Mouse (Mus musculus) midbrain, embryonic 15.5 days (tissue): ENCODE results near the gene Olfr1328. TPM values are rescaled to one million over a fixed set of nuclear protein-coding genes. Genes with fewer than 3 reads are reported as not detected.
"Not testable (repeated sequence)": the region's sequence is repeated elsewhere in the genome, so short reads cannot be mapped to it uniquely, and the experiment has no call there.

Experiments used
- ATAC-seq: fragments of 200-750 bp; cut with Nextera tagmentation; replicated peaks from 2 replicates; pipeline ENCODE4 v1.8.0; 2017; ENCODE audit warnings: moderate TSS enrichment
- H3K27ac ChIP-seq: fragments of 300-500 bp; sonication (generic); 2 replicates; pipeline ENCODE4 v1.5.1; 2015; ENCODE audit warnings: mild to moderate bottlenecking, inconsistent platforms
- H3K27me3 ChIP-seq: fragments of 300-500 bp; sonication (generic); replicated peaks from 2 replicates; pipeline ENCODE4 v1.6.1; 2015; ENCODE audit warnings: inconsistent platforms
- H3K36me3 ChIP-seq: fragments of 300-500 bp; sonication (generic); replicated peaks from 2 replicates; pipeline ENCODE4 v1.6.1; 2015; ENCODE audit warnings: inconsistent platforms
- H3K4me1 ChIP-seq: fragments of 300-500 bp; sonication (generic); 2 replicates; pipeline ENCODE4 v1.6.1; 2015; ENCODE audit warnings: inconsistent platforms
- H3K4me2 ChIP-seq: fragments of 300-500 bp; sonication (generic); 2 replicates; pipeline ENCODE4 v1.6.1; 2015; ENCODE audit warnings: inconsistent platforms, mild to moderate bottlenecking, moderate library complexity
- H3K4me3 ChIP-seq: fragments of 300-500 bp; sonication (generic); 2 replicates; pipeline ENCODE4 v1.5.1; 2015; ENCODE audit warnings: mild to moderate bottlenecking, inconsistent platforms
- H3K9ac ChIP-seq: fragments of 300-500 bp; sonication (generic); 2 replicates; pipeline ENCODE4 v1.6.1; 2015; ENCODE audit warnings: mild to moderate bottlenecking, inconsistent platforms
- H3K9me3 ChIP-seq: fragments of 300-500 bp; sonication (generic); 2 replicates; pipeline ENCODE4 v1.6.1; 2016; ENCODE audit warnings: inconsistent platforms
- WGBS: fragments of 180-500 bp; shearing (Covaris S2); methylation state at CpG from one replicate; pipeline ENCODE4 v1.1.7; 2015; ENCODE audit warnings: mixed read lengths; 5-methylcytosine and 5-hydroxymethylcytosine counted together
- polyA plus RNA-seq: library from polyadenylated mRNA; unstranded; fragments of >200 nt; fragmentation: Nextera tagmentation; extraction: Ambion mirVana; gene quantifications from 2 replicates; pipeline ENCODE4 v1.2.1, GENCODE M21; 2015

Gene Olfr1328
- not detected in 2 replicates for polyA plus RNA-seq

DNA sequence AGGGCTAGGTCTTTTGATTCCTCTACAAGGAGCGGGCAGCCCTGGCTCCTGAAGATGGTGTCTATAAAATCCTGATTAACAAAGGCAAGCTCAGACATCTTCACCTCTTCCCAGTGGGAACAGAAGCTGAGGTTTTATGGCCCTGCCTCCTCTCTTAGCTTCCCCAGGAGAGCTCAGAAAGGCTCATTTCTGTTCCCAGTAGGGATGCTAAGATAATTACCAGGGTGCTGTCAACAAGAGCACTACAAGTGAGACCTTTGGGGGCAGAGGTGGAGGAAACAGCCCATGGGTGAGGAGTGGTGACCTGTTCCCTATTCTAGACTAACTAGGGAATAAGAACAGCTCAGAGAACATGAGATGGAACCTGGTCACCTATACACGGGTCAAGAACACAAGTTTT lies at the start of gene Olfr1328:
Gene Olfr1328, minus strand, starts transcription at position 101 of the 400 bp plus-strand sequence.
- Histone ChIP-seq H3K36me3 (no peaks in the 10 kb centered on the region), H3K4me3 (no peak within 1 kb of the TSS), H3K9me3 (no peaks in the 10 kb centered on the region), H3K9ac (no peak within 1 kb of the TSS), H3K4me1 (no peaks in the 10 kb centered on the region), H3K4me2 (no peak within 1 kb of the TSS), H3K27me3 (no peaks in the 10 kb centered on the region), H3K27ac (no peak within 1 kb of the TSS)
- 72% methylated on average over 2 of the region's 2 CpGs for WGBS
- no peak for ATAC-seq

DNA sequence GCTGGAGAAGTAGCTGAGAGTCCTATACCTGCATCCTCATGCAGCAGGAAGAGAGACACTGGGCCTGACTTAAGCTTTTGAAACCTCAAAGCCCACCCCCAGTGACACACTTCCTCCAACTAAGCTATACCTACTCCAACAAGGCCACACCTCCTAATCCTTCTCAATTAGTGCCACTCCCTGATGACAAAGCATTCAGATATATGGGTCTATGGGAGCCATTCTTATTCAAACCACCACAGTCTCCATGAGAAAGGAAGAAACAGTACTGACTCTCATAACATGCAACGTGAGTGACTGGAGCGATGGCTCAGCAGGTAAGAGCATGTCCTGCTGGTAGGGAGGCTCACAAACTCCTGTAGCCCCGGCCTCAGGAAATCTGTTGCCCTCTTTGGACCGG lies 46.9 kb upstream of the Olfr1328 start:
- H3K4me2 ChIP-seq, result no peak overlapping the region
- H3K4me3 ChIP-seq, result no peak overlapping the region
- ATAC-seq, result no peak
- H3K27ac ChIP-seq, result no peak overlapping the region
- 89% methylated on average over 4 of the region's 4 CpGs for WGBS
- no peaks in the 10 kb centered on the region for H3K9me3 ChIP-seq
- no peaks in the 10 kb centered on the region for H3K27me3 ChIP-seq
- H3K4me1 ChIP-seq, result no peaks in the 10 kb centered on the region
- no peaks in the 10 kb centered on the region for H3K36me3 ChIP-seq
- H3K9ac ChIP-seq, result no peak overlapping the region

DNA sequence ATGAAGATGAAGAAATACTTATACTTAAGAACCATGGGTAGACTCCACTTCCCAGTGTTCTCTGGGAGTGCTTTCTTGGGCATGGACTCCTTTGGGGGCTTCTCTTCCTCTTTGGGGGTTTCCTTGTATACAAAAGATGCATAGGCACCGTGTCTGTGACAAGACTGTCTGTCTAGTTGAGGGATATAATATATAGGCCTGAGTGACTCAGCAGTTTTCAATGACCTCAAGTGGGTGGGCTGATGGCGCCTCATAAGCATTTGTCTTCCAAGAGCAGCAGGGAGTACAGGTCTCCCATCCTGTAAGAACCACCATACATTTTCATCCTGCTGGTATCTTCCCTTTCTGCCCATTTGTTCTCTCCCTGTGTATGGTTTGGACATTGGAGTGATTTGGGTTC lies 34.9 kb upstream of the Olfr1328 start:
- Histone ChIP-seq H3K9ac (no peak overlapping the region), H3K27ac (no peak overlapping the region), H3K36me3 (no peaks in the 10 kb centered on the region), H3K4me3 (no peak overlapping the region), H3K27me3 (no peaks in the 10 kb centered on the region), H3K4me1 (no peaks in the 10 kb centered on the region), H3K4me2 (no peak overlapping the region), H3K9me3 (no peaks in the 10 kb centered on the region)
- WGBS, result 80% methylated on average over 2 of the region's 2 CpGs
- no peak for ATAC-seq

DNA sequence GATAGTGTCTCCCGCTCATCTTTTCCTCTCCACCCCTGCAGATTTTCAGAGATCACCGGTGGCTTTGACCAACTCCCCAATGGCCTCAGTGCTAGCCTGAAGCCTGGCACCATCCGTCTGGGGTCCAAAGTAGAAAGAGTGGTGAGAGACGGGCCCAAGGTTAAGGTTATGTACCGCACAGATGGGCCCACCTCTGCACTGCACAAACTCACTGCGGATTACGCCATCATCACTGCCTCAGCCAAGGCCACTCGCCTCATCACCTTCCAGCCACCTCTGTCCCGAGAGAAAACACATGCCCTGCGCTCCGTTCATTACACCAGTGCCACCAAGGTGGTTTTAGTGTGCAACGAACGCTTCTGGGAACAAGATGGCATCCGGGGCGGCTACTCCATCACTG lies 29.3 kb upstream of the Olfr1328 start:
- Histone ChIP-seq H3K9me3 (no peaks in the 10 kb centered on the region), H3K27me3 (no peaks in the 10 kb centered on the region), H3K27ac (no peak overlapping the region), H3K9ac (no peak overlapping the region), H3K4me1 (no peaks in the 10 kb centered on the region), H3K36me3 (no peaks in the 10 kb centered on the region), H3K4me3 (no peak overlapping the region), H3K4me2 (no peak overlapping the region)
- ATAC-seq, result no peak
- WGBS, result 96% methylated on average over 15 of the region's 15 CpGs

DNA sequence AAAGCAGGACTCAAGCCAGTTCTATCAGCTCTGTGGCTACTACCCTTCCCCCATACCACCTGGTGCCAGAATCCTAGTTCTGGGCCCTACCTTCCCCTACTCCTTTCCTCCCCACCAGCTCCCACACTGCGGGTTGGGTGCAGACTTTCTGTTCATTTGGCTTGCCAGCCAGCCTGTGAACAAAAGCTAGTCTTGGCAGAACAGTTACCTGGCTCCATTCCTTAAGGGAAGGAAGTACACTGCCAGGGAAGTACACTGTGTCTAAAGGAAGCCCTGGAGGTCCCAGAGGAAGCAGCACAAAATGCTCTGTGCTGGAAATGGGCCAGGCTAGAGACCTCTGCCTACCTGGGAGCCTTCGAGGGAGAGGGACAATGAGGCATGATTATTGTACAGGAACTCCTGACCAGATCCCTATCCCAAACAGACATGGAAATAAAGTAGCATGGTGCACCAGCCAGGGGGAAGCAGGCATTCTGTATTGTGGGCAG lies 22.8 kb upstream of the Olfr1328 start, which contains the start of gene Lao1:
Gene Lao1, plus strand, starts transcription at position 438 of the 488 bp plus-strand sequence.
- Histone ChIP-seq H3K4me2 (no peak within 1 kb of the TSS), H3K27me3 (no peaks in the 10 kb centered on the region), H3K4me3 (no peak within 1 kb of the TSS), H3K27ac (no peak within 1 kb of the TSS), H3K4me1 (no peaks in the 10 kb centered on the region), H3K9me3 (no peaks in the 10 kb centered on the region), H3K9ac (no peak within 1 kb of the TSS), H3K36me3 (no peaks in the 10 kb centered on the region)
- no peak for ATAC-seq
- 82% methylated on average over 2 of the region's 2 CpGs for WGBS

DNA sequence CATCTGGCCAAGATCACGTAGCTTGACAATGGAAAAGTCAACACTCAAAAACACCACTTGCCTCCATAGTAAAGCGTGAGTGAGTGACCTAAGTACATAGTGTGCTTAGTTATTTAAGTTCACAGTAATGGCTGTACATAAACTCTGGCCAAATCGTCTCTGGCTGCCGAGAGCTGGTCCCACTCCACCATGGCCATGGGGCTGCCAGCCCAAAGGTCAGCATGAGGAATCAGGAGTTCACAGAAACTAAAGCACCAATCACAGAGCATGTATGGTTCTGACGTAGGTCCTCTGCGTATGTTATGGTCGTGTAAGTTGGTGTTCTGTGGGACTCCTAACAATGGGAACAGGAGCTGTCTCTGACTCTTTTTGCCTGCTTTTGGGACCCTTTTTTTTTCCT lies 20.4 kb upstream of the Olfr1328 start:
- H3K36me3 ChIP-seq, result no peaks in the 10 kb centered on the region
- WGBS, result 88% methylated on average over 7 of the region's 7 CpGs
- no peak for ATAC-seq
- no peaks in the 10 kb centered on the region for H3K27me3 ChIP-seq
- H3K4me1 ChIP-seq, result no peaks in the 10 kb centered on the region
- no peaks in the 10 kb centered on the region for H3K9me3 ChIP-seq
- no peak overlapping the region for H3K4me2 ChIP-seq
- H3K4me3 ChIP-seq, result no peak overlapping the region
- no peak overlapping the region for H3K9ac ChIP-seq
- no peak overlapping the region for H3K27ac ChIP-seq

DNA sequence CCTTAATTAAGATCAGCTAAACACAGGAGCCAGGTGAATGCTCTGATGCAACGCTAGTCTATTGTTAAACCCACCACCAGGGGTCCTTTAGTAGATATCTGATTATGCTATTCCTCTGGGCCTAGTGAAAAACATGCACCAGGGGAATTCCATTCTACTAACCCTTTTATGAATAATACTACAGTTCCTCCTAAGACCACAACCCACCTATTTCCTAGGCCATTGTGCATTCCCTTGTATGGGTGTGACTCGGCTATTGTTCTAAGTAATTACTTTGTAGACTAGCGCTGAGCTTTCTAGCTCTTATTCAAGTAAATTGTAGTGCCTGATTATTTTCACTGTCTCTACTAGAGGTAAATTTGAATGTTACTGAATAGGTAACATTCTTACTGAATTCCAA lies 7.1 kb downstream of the Olfr1328 start:
- H3K4me1 ChIP-seq, H3K27me3 ChIP-seq, ATAC-seq, H3K27ac ChIP-seq, H3K4me2 ChIP-seq, H3K36me3 ChIP-seq, H3K9me3 ChIP-seq, H3K4me3 ChIP-seq, H3K9ac ChIP-seq: not testable (repeated sequence)
- 68% methylated on average over 3 of the region's 3 CpGs for WGBS

DNA sequence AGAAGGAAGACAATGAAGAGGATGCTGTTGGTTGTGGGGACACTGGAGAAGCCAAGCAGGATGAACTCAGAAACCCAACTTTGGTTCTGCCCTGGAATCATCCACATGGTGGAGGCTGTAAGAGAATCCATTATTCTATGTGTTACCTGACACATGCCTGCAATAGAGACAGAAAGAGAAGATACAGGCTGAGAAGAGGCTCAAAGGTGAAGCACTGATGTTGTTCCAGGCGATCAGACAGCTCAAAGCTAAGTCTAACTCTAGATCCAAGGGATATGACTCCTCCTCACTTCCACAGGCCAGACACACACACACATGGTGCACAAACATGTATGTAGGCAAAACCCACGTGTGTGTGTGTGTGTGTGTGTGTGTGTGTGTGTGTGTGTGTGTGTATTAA lies 21.0 kb downstream of the Olfr1328 start, which contains the start of gene Olfr1329:
Gene Olfr1329, minus strand, starts transcription at position 101 of the 400 bp plus-strand sequence.
- not testable (repeated sequence) for H3K9ac ChIP-seq, H3K27me3 ChIP-seq, ATAC-seq, H3K36me3 ChIP-seq, H3K4me3 ChIP-seq, H3K27ac ChIP-seq, H3K4me1 ChIP-seq, H3K4me2 ChIP-seq, H3K9me3 ChIP-seq
- WGBS, result 71% methylated on average over 2 of the region's 2 CpGs

DNA sequence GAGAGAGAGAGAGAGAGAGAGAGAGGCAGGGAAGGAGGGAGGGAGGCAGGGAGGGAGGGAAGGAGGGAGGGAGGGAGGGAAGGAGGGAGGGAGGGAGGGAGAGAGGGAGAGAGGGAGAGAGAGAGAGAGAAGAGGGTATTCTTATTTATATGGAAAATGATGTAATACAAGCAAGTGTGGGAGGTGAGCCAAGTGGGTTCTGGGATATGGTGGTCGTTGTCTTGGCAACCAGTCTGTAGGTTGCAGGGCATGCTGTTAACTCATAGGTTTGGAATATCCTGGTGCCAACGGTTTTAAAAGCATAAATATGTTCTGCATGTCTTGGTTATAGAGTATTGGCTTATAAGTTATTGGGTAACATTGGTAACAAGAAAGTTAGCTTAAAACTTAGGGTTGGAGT lies 36.4 kb downstream of the Olfr1328 start:
- H3K27ac ChIP-seq, result no peak overlapping the region
- WGBS, result 68% methylated on average over 2 of the region's 2 CpGs
- no peaks in the 10 kb centered on the region for H3K36me3 ChIP-seq
- H3K4me1 ChIP-seq, result no peaks in the 10 kb centered on the region
- H3K9me3 ChIP-seq, result no peaks in the 10 kb centered on the region
- no peak for ATAC-seq
- no peak overlapping the region for H3K9ac ChIP-seq
- no peaks in the 10 kb centered on the region for H3K27me3 ChIP-seq
- H3K4me2 ChIP-seq, result no peak overlapping the region
- no peak overlapping the region for H3K4me3 ChIP-seq

DNA sequence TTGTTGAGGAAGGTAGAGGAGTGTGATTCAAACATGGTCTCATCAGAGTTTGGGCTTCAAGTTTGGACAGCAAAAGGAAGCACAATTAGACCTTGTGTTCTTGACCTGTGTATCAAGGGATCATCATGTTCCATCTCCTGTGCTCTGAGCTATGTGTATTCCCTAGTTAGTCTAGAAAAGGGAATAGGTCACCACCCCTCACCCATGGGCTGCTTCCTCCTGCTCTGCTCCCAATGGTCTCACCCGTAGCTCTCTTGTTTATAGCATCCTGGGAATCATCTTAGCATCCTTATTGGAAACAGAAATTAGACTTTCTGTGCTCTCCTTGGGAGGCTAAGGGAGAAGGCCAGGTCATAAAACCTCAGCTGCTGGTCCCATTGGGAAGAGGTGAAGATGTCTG lies 50.1 kb downstream of the Olfr1328 start, which contains the start of gene Olfr1330:
Gene Olfr1330, plus strand, starts transcription at position 301 of the 400 bp plus-strand sequence.
- no peaks in the 10 kb centered on the region for H3K4me1 ChIP-seq
- no peak within 1 kb of the TSS for H3K4me2 ChIP-seq
- no peaks in the 10 kb centered on the region for H3K27me3 ChIP-seq
- no peaks in the 10 kb centered on the region for H3K36me3 ChIP-seq
- no peak within 1 kb of the TSS for H3K9ac ChIP-seq
- no peak within 1 kb of the TSS for H3K27ac ChIP-seq
- 95% methylated on average over 1 of the region's 1 CpGs for WGBS
- ATAC-seq, result no peak
- H3K9me3 ChIP-seq, result no peaks in the 10 kb centered on the region
- no peak within 1 kb of the TSS for H3K4me3 ChIP-seq

Other genes with a start within 250 kb of the Olfr1328 start
- gene Olfr1342, start 245.9 kb downstream of the Olfr1328 start, polyA plus RNA-seq, result not detected in 2 replicates
- gene Olfr1341, start 235.1 kb downstream of the Olfr1328 start, polyA plus RNA-seq, result not detected in 2 replicates
- gene Olfr1340, start 218.5 kb downstream of the Olfr1328 start, polyA plus RNA-seq, result not detected in 2 replicates
- not detected in 2 replicates for gene Olfr1339, start 206.4 kb downstream of the Olfr1328 start, polyA plus RNA-seq
- not detected in 2 replicates for gene Olfr1338, start 179.9 kb downstream of the Olfr1328 start, polyA plus RNA-seq
- gene Olfr1337, start 156.0 kb downstream of the Olfr1328 start, polyA plus RNA-seq, result not detected in 2 replicates
- not detected in 2 replicates for gene Olfr1335, start 128.7 kb downstream of the Olfr1328 start, polyA plus RNA-seq
- not detected in 2 replicates for gene Olfr1333, start 102.3 kb downstream of the Olfr1328 start, polyA plus RNA-seq
- gene Olfr1331, start 74.0 kb downstream of the Olfr1328 start, polyA plus RNA-seq, result not detected in 2 replicates
- not detected in 2 replicates for gene Olfr1330, start 50.0 kb downstream of the Olfr1328 start, polyA plus RNA-seq
- not detected in 2 replicates for gene Olfr1329, start 21.1 kb downstream of the Olfr1328 start, polyA plus RNA-seq
- not detected in 2 replicates for gene Lao1, start 23.0 kb upstream of the Olfr1328 start, polyA plus RNA-seq
- 96.1 and 97.6 TPM in 2 replicates for gene Slc2a1, start 170.1 kb upstream of the Olfr1328 start, polyA plus RNA-seq
- 7.1 and 7.7 TPM in 2 replicates for gene Zfp691, start 235.6 kb upstream of the Olfr1328 start, polyA plus RNA-seq